Mouse (Mus musculus) adrenal gland, adult 8-10 months (tissue): ENCODE results near the gene Elf2. TPM values are rescaled to one million over a fixed set of nuclear protein-coding genes. Genes with fewer than 3 reads are reported as not detected.
"Not testable (repeated sequence)": the region's sequence is repeated elsewhere in the genome, so short reads cannot be mapped to it uniquely, and the experiment has no call there.

Experiments used
- DNase-seq: peaks from one replicate; pipeline ENCODE4 v3.0.0; 2022
- total RNA-seq, 4 experiments: library from RNA; stranded (reverse); gene quantifications; 2 replicates each; pipeline ENCODE4 v1.2.4; 2022

Elf2 gene
- total RNA-seq, 4 experiments from 2014 or later: 57.5 to 93.6 (median 80.2) TPM

- peak; percentile 69 for DNase-seq
Observed at GRCm38 (mm10) chr3:51358660-51359557, 18.4 kb upstream of the Elf2 start.

DNA sequence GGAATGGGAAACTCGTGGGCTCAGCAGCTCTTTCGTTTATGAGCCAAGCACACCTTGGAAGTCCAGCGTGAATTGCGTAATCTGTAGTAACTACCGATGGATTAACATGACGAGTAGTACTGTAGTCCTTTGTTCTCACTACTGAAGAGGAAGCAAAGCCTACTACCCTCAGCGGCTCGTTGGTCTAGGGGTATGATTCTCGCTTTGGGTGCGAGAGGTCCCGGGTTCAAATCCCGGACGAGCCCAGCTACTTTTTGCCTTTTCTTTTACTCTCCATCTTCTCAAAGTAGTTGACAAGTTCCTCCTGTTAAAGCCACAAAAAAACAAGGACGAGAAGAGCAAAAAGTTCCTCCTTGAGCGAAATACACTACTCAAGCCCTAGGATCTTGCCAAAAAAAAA lies 17.7 kb upstream of the Elf2 start:
- DNase-seq: peak; percentile 60

DNA sequence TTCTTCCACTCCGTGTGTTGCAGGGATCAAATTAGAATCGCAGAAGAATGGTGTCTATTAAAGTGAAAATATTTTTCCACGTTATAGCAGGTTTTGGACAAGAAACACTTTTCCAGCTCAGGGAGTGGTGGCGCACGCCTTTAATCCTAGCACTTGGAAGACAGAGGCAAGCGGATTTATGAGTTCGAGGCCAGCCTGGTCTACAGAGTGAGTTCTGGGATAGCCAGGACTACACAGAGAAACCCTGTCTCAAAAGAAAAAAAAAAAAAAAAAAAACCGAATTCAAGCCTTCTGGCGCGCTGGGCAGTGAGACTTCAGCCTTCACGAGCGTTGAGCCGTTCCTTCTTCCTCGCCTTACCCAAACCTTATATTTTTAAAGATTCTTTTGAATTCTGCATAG lies 17.2 kb upstream of the Elf2 start:
- no peak for DNase-seq

GRCm38 (mm10) chr3:51357078-51357477 lies 16.6 kb upstream of the Elf2 start:
- no peak for DNase-seq

DNA sequence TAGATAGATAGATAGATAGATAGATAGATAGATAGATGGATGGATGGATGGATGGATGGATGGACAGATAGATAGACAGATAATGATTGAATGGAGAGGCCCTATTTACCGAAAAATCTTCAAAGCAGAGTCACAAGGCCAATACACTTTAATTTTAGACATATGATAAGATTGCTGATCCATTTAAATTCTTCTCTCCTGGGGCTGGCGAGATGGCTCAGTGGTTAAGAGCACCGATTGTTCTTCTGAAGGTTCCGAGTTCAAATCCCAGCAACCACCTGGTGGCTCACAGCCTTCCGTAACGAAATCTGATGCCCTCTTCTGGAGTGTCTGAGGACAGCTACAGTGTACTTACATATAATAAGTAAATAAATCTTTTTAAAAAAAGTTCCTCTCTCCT lies 14.5 kb upstream of the Elf2 start:
- DNase-seq: not testable (repeated sequence)

DNA sequence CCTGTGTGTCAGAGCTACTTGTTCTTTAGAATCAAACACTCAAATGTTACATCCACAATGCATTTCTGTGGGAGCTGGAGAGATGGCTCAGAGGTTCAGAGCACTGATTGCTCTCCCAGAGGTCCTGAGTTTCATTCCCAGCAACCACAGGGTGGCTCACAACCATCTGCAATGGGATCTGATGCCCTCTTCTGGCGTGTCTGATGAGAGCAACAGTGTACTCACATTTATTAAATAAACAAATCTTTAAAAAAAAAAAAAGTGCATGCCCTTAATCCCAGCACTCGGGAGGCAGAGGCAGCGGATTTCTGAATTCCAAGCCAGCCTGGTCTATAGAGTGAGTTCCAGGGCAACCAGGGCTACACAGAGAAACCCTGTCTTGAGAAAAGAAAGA lies 13.6 kb upstream of the Elf2 start:
- DNase-seq: no peak

GRCm38 (mm10) chr3:51353325-51354033 lies 13.0 kb upstream of the Elf2 start:
- DNase-seq: no peak

DNA sequence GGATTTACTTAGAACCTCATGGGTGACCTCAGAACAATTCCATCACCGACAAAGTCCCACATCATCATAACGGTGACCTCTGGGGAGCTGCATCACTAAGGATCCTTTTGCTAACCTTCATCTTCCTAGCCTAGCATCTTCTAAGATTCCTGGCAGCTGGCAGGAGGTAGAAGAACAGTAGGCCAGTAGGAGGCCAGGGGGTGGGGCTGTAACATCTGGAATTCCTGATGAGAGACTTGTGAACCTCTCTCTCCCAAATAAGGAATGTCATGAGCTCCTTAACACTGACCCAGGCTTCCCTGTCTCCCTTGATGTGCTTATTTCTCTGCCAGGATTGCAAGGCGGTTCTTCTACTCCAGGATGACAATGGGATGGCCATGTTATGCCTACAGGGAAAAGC lies 10.3 kb upstream of the Elf2 start:
- DNase-seq: no peak

DNA sequence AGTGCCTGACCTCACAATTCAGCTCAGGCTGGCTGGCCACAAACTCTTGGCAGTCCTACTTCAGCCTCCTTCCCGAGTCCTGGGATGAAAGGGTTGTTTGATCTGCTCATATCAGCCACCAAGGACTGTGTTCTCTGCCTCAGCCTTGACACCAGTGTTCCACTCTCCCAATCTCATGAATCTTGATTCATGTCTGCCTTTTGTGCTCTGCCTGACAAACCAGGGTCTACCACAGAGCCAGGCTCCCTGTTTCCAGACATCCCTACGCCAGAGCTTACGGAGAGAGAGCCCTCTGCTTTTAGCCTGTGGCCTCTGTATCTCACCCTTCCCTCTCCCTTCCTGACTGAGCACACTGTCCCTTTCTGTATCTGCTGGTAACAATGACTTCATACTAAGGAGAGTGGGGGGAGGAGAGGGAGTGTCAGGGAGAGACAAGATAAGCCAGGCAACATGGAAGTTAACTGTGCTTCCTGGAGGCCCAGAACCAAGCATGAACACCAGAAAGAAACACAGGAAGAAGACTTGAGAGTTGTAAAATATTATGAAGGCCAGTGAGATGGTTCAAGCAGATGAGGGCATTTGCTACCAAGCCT lies 8.3 kb upstream of the Elf2 start:
- DNase-seq: peak; percentile 81

DNA sequence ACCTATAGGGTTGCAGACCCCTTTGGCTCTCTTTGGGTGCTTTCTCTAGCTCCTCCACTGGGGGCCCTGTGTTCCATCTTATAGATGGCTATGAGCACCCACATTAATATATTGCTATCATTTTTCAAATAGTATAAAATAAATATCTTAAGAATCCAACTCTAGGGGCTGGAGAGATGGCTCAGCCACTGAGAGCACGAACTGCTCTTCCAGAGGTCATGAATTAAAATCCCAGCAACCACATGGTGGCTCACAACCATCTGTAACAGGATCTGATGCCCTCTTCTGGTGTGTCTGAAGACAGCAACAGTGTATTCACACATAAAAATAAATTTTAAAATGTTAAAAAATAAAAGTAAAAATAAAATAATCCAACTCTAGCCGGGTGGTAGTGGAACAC lies 4.6 kb upstream of the Elf2 start:
- DNase-seq: not testable (repeated sequence)

DNA sequence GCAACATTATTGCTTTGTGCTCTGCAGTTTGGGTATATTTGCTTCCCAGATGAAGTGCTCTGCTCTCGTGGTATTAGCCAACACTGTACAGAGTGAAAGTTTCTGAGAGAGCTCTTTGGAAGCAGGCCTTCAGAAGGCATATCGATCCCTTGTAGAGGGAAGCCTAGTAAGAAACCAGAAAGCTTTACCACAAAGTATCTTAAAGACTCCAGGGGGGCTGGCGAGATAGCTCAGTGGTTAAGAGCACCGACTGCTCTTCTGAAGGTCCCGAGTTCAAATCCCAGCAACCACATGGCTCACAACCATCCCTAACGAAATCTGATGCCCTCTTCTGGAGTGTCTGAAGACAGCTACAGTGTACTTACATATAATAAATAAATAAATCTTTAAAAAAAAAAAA lies 3.7 kb upstream of the Elf2 start:
- DNase-seq: not testable (repeated sequence)

DNA sequence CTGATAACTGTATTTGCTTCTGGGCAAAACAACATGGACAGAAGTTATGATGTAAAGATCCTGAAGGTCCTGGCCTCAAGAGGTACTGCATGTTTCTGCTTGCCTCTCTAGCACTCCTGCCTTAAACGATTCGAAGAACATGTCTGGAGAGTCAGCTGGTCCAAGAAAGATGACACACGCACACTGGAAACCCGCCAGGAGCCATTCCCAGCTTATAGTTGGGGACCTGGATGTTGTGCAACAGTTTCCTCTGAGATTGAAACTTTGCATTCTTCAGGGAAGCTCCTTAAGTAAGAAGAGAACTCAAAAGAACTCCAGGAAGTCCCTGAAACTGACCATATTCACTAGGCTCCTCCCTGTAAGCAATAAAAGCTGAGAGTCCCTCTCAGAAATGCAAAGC lies 2.8 kb upstream of the Elf2 start:
- no peak for DNase-seq

DNA sequence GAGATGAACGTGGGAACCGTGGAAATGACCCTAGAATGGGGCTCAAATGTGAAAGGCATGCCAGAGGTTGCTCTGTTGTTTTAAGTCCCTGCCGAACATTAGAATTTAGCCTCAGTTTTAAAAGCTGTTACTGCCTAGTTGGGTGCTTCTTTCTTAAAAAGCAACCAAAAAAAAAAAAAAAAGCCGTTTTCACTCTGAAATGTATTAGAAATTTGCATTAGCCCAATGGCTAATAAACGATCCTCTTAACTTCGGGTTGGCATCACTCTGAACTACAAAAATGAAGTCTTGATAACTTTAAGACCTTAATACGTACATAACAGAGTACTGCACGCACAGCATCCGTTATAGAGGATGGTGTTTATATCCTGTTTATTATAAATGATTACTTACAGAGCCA lies 1.7 kb upstream of the Elf2 start:
- no peak for DNase-seq

DNA sequence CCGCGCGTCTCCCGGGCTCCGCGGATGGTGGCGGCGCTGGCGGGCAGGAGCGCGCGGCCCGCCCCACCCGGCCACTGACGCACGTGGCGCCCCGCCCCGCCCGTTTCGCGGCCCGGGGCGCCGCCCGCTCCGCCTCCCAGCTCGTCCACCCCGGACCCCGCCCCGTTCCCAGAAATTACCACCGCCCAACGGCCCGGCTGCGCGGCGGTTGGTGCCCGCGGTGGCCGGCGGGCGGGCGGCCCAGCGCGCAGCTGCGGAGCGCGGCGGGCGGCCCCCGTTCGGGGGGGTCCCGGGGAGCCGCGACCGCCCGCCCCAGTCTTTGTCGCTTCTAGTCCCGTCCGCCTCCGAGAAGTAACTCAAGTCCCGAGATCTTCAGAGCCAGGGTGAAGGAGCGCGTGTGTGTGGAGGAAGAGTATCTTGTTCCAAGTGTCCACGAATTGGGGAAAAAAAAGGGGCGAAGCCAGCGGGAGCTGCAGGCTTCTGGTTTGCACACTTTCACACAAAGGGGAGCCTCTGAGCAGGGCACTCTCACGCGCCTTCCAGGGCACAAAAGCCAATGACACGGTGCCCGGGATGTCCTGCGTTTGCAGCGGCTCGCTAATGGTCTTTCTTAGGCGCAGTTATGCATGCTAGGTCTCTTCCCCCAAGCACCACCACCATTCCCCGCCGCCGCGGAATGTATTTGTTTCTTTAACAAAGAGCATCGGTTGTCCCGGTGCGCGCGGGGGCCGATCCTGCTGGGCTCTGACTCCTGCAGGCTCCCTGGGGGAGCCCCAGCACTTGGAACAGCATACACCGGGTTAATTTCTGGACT lies 1.0 kb upstream of the Elf2 start:
- peak; percentile 84 for DNase-seq

DNA sequence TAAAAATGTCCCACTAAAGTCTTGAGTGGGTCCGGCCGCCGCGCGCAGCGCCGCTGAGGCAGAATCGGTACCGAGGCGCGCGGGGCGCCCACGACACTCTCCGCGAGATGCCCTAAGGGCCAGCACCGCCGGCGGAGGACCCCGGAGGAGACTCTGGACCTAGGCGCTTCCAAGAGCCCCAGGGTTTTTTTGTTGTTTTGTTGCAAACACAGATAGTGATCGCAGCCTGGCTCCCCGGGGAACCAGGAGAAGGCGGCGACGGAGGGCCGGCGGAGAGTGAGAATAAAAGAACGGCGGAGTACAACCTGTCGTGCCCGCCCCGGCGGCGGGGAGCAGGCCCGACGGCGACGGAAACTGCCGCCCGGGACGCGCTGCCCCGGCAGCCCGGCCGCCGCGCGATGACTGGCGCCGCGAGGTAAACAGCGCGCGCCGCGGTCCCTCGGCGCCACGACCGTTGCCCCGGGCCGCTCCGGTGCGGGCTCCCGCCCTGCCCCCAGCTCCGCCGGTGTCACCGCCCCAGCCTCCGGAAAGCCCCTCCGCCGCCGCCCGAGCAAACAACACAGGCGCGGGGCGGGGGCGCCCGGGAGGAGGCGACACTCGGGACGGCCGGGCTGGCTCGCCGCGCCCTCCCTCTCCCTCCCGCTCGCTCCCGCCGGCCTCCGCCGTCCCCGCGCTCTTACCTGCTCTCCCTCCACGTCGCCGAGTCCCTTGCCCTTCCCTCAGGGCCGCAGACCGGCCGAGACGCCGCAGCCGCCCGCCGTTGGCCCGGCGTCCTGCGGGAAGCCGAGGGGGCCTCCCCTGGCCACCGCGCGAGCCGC lies 520 bp downstream of the Elf2 start:
- peak; percentile 34 for DNase-seq

GRCm38 (mm10) chr3:51339378-51339733 lies 1.1 kb downstream of the Elf2 start:
- no peak for DNase-seq

GRCm38 (mm10) chr3:51335378-51335777 lies 5.1 kb downstream of the Elf2 start:
- DNase-seq: no peak

DNA sequence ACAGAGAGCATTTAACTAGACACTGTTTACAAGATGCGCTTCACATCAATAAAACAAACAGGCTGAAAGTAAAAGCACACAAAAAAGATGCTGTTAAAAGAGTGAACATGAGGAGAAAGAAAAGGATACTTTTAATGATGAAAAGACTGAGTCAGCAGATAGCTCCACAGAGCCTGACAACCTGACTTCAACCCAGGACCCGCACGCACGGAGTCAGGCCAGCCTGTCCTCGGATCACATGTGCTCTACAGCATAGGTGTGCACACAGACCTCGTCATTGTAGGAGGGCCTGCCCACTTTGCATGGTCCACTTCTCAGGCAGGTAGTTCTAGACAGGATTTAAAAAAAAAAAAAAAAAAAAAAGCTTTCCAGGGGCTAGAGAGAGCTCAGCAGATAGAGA lies 6.5 kb downstream of the Elf2 start:
- no peak for DNase-seq

- peak; percentile 56 for DNase-seq
Observed at GRCm38 (mm10) chr3:51333234-51333889, 7.1 kb downstream of the Elf2 start.

- DNase-seq: no peak
Observed at GRCm38 (mm10) chr3:51330086-51330485, 10.4 kb downstream of the Elf2 start.

DNA sequence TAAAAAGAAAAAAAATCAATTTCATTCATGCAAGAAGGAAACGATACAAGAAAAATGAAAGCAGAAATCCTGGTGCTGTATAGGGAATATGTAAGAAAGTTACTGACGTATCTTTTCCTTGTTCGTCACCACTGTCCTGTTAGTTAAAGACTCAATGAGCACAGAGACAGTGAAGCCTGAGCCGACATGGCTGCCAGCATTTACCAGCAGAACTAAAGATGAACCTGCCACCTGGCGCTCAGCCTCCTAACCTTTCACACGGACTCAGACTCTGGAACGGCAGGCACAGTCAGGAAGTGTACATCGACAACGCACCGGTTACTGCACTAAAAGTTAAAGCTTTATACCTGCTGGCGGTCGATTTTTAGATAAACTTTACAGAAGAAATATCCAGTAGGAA lies 11.9 kb downstream of the Elf2 start:
- no peak for DNase-seq
